Mouse (Mus musculus): ENCODE results near the gene Cd164l2. TPM values are rescaled to one million over a fixed set of nuclear protein-coding genes. Genes with fewer than 3 reads are reported as not detected.

The Cd164l2 gene
- polyA plus RNA-seq, 1 experiment: 0.90 TPM

GRCm38 (mm10) chr4:133227636-133228035 is 15.7 kb downstream of the Cd164l2 start:
- H3K4me3 ChIP-seq (ENCODE audit: control insufficient read depth, insufficient read depth, low read length): no peak overlapping the region
- 0 out of 2 replicates have a peak, but pooled peaks cover 2% of the 10 kb centered on the region for H3K4me1 ChIP-seq (replicated peaks; ENCODE audit: control insufficient read depth, insufficient read depth, low read length)
- 64% methylated on average over 8 of the region's 8 CpGs for WGBS
- TF ChIP-seq POLR2A (IDR thresholded peaks at IDR 0.05; ENCODE audit: control insufficient read depth, extremely low read depth, insufficient read depth, low read length, poor library complexity) (no peak), CTCF (IDR thresholded peaks at IDR 0.05; ENCODE audit: borderline replicate concordance, control insufficient read depth, extremely low read depth, insufficient read depth, low read length, poor library complexity) (no peak)
- H3K27ac ChIP-seq (ENCODE audit: control insufficient read depth, insufficient read depth, low read length): no peak overlapping the region
- no peaks in the 10 kb centered on the region for H3K27me3 ChIP-seq (ENCODE audit: control insufficient read depth, insufficient read depth, low read length)
- DNase-seq: no peak
- H3K36me3 ChIP-seq (ENCODE audit: control insufficient read depth, insufficient read depth, low read length): no peaks in the 10 kb centered on the region

DNA sequence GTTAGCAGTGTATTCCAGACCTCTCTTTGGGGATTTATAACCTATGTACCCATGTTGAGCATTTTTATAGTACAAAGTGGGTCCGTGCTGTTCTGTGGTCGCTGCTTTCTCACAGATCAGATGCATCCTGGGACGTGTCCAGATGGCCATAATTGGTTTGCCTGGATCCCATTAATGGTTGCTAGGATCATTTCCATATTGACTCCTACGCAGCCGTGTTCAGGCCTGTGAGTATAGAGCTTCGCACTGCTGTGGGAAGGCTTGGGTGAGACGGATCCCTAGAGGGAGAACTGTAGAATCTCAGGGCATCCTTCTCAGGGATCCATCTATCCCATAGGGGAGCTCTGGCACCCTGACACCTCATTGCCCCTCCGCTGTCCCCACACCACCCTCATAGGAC is 17.7 kb downstream of the Cd164l2 start:
- H3K36me3 ChIP-seq (ENCODE audit: control insufficient read depth, insufficient read depth, low read length): no peaks in the 10 kb centered on the region
- H3K27me3 ChIP-seq (ENCODE audit: control insufficient read depth, insufficient read depth, low read length): no peaks in the 10 kb centered on the region
- no peak overlapping the region for H3K27ac ChIP-seq (ENCODE audit: control insufficient read depth, insufficient read depth, low read length)
- H3K4me1 ChIP-seq (replicated peaks; ENCODE audit: control insufficient read depth, insufficient read depth, low read length): no peaks in the 10 kb centered on the region
- no peak for DNase-seq
- WGBS: 96% methylated on average over 8 of the region's 8 CpGs
- no peak for TF ChIP-seq CTCF (IDR thresholded peaks at IDR 0.05; ENCODE audit: borderline replicate concordance, control insufficient read depth, extremely low read depth, insufficient read depth, low read length, poor library complexity)
- no peak for TF ChIP-seq POLR2A (IDR thresholded peaks at IDR 0.05; ENCODE audit: control insufficient read depth, extremely low read depth, insufficient read depth, low read length, poor library complexity)
- no peak overlapping the region for H3K4me3 ChIP-seq (ENCODE audit: control insufficient read depth, insufficient read depth, low read length)

- Histone ChIP-seq H3K4me1 (replicated peaks; ENCODE audit: control insufficient read depth, insufficient read depth, low read length) (peaks cover 8% of the 10 kb centered on the region), H3K27me3 (ENCODE audit: control insufficient read depth, insufficient read depth, low read length) (no peaks in the 10 kb centered on the region), H3K27ac (ENCODE audit: control insufficient read depth, insufficient read depth, low read length) (no peak overlapping the region), H3K36me3 (ENCODE audit: control insufficient read depth, insufficient read depth, low read length) (no peaks in the 10 kb centered on the region), H3K4me3 (ENCODE audit: control insufficient read depth, insufficient read depth, low read length) (no peak overlapping the region)
- TF ChIP-seq POLR2A (IDR thresholded peaks at IDR 0.05; ENCODE audit: control insufficient read depth, extremely low read depth, insufficient read depth, low read length, poor library complexity) (no peak), CTCF (IDR thresholded peaks at IDR 0.05; ENCODE audit: borderline replicate concordance, control insufficient read depth, extremely low read depth, insufficient read depth, low read length, poor library complexity) (no peak)
- DNase-seq: peak; percentile 68
- 51% methylated on average over 10 of the region's 10 CpGs for WGBS
Observed at GRCm38 (mm10) chr4:133233285-133233976, 21.5 kb downstream of the Cd164l2 start.

DNA sequence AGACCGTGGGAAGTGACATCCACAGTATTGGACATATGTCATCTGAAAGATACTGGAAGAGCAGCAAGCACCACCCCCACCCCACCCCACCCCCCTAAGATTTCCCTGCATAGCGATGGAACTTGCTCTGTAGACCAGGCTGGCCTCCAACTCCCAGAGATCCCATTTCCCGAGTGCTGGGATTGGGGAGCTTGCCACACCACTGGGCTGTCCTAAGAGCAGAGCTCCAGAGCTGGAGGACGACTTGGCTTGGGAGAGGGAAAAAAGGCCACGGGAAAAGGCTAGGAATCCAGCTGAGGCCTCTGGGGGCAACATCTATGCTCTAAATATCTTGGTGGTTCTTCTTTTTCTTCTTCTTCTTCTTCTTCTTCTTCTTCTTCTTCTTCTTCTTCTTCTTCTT is 22.8 kb downstream of the Cd164l2 start:
- Histone ChIP-seq H3K27ac (ENCODE audit: control insufficient read depth, insufficient read depth, low read length) (no peak overlapping the region), H3K4me3 (ENCODE audit: control insufficient read depth, insufficient read depth, low read length) (no peak overlapping the region), H3K27me3 (ENCODE audit: control insufficient read depth, insufficient read depth, low read length) (no peaks in the 10 kb centered on the region), H3K36me3 (ENCODE audit: control insufficient read depth, insufficient read depth, low read length) (no peaks in the 10 kb centered on the region), H3K4me1 (replicated peaks; ENCODE audit: control insufficient read depth, insufficient read depth, low read length) (peaks cover 11% of the 10 kb centered on the region)
- TF ChIP-seq POLR2A (IDR thresholded peaks at IDR 0.05; ENCODE audit: control insufficient read depth, extremely low read depth, insufficient read depth, low read length, poor library complexity): no peak
- TF ChIP-seq CTCF (IDR thresholded peaks at IDR 0.05; ENCODE audit: borderline replicate concordance, control insufficient read depth, extremely low read depth, insufficient read depth, low read length, poor library complexity): no peak
- 85% methylated on average over 5 of the region's 5 CpGs for WGBS
- no peak for DNase-seq

GRCm38 (mm10) chr4:133235415-133235814 is 23.5 kb downstream of the Cd164l2 start:
- Histone ChIP-seq H3K4me3 (ENCODE audit: control insufficient read depth, insufficient read depth, low read length) (no peak overlapping the region), H3K4me1 (replicated peaks; ENCODE audit: control insufficient read depth, insufficient read depth, low read length) (peaks cover 14% of the 10 kb centered on the region), H3K36me3 (ENCODE audit: control insufficient read depth, insufficient read depth, low read length) (no peaks in the 10 kb centered on the region), H3K27me3 (ENCODE audit: control insufficient read depth, insufficient read depth, low read length) (no peaks in the 10 kb centered on the region), H3K27ac (ENCODE audit: control insufficient read depth, insufficient read depth, low read length) (no peak overlapping the region)
- 91% methylated on average over 5 of the region's 5 CpGs for WGBS
- DNase-seq: no peak
- TF ChIP-seq POLR2A (IDR thresholded peaks at IDR 0.05; ENCODE audit: control insufficient read depth, extremely low read depth, insufficient read depth, low read length, poor library complexity) (no peak), CTCF (IDR thresholded peaks at IDR 0.05; ENCODE audit: borderline replicate concordance, control insufficient read depth, extremely low read depth, insufficient read depth, low read length, poor library complexity) (no peak)

DNA sequence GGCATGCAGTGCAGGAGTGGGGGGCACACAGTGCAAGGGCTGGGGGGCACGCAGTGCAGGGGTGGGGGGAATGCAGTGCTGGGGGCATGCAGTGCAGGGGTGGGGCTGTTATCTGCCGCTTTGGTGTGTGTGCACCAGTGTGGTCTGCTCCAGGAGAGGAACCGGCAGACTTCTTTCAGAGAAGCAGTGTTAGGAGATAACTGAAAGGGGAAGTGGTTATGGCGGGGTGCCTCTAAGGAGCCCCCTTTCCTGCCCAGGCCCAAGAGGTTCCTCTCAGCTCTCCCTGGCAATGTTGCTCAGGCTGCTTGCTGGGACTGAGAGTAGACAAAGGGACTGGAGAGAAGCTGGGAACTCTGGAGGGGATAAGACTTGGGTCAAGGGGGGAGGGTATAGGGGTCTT is 26.0 kb downstream of the Cd164l2 start:
- TF ChIP-seq POLR2A (IDR thresholded peaks at IDR 0.05; ENCODE audit: control insufficient read depth, extremely low read depth, insufficient read depth, low read length, poor library complexity) (no peak), CTCF (IDR thresholded peaks at IDR 0.05; ENCODE audit: borderline replicate concordance, control insufficient read depth, extremely low read depth, insufficient read depth, low read length, poor library complexity) (no peak)
- DNase-seq: peak; percentile 61
- H3K36me3 ChIP-seq (ENCODE audit: control insufficient read depth, insufficient read depth, low read length): no peaks in the 10 kb centered on the region
- peaks cover 22% of the 10 kb centered on the region for H3K4me1 ChIP-seq (replicated peaks; ENCODE audit: control insufficient read depth, insufficient read depth, low read length)
- H3K27ac ChIP-seq (ENCODE audit: control insufficient read depth, insufficient read depth, low read length): peak overlapping the region; percentile 64; the same call in 1 of the 2 replicates
- WGBS: 9% methylated on average over 4 of the region's 4 CpGs
- H3K4me3 ChIP-seq (ENCODE audit: control insufficient read depth, insufficient read depth, low read length): no peak overlapping the region
- H3K27me3 ChIP-seq (ENCODE audit: control insufficient read depth, insufficient read depth, low read length): no peaks in the 10 kb centered on the region
